Mouse (Mus musculus) R1 (cell line): ENCODE measurements around the gene Sbno2.

Experiments used
- DNase-seq: peaks from one replicate; pipeline ENCODE4 v3.0.0-alpha.2; 2018; ENCODE audit warnings: low read depth, low spot score

Sbno2 gene

DNA sequence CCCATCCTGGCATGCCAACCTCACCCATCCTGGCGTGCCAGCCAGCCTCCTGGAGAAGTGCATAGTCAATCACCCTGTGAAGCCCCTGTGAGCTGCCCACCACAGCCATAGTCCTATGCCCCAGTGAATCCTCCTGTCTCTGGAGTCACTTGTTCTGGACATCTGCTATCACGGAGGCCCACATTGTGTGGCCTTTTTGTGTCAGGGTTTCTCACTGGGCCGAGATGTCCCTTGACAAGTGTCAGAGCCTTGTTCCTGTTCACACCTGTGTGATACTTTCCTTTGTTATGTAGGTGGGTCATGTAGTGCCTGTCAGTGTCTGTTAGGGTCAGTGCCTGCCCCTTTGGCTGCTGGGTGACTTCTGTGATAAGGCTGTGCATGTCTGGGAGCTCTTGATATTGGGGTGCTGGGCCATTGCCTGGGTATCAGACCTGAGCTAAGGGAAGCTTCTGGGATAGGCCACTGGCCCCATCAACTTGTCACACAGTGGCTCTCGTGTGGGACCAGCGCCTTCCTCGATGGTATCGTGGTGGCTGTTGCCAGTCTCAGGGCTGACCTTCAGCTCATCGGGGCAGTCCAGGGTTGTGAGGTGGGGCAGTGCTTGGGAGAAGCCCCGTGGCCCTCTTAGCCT lies 18.7 kb upstream of the Sbno2 start:
- DNase-seq, result no peak

DNA sequence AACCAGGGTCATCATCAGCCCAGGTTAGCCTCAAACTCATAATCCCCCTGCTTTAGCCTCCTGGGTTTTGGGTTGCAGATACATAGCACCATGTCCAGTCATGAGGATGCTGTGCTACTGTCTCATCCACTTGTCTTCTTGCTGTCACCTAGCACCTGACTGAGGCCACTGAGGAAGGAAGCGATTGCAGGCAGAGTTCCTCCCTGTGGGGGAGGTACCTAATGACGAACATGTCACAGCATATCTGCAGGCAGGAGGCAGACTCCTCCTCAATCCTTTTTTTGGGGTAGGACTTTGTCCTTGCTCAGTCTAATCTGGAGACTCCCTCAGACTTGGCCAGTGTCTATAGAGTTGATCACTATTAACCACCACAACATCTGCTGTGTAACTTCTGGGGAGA lies 16.3 kb upstream of the Sbno2 start:
- DNase-seq, result no peak

DNA sequence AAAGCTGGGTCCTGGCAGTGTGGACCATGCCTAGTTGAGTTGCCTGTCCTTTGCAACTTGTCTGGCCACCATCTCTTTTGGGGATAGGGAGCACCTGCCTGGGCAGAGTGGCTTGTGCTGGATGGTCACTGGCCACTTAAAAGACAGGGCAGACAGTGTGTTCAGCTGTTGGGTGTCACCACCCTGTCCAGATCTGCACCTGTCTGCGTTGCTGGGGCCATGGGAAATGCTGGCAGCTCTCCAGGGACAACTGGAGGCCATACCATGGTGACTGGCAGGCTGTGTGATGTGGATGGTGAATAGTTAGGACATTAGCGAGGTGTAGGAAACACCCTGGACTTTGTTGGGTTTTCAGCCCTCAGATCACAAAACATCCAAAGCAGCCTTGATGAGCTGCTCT lies 14.8 kb upstream of the Sbno2 start:
- DNase-seq, result no peak

DNA sequence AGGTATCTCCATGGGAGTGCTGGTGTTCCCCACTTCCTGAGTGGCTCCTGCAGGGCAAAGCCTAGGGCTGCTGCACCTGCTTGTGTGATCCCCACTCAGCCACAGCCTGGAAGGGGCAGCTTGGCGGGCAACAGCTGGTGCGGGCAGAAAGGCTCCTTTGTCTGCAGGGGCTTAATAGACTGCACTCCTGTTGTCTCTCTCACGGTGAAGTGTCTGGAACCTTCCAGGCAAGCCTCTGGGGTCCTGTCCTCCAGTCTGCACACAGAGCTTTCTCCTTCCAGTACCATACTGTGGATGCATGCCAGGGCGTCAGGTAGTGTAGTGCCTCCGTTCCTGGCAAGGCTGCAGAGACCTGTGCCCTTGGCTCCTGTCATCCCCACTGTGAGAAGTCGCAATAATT lies 13.2 kb upstream of the Sbno2 start:
- no peak for DNase-seq

DNA sequence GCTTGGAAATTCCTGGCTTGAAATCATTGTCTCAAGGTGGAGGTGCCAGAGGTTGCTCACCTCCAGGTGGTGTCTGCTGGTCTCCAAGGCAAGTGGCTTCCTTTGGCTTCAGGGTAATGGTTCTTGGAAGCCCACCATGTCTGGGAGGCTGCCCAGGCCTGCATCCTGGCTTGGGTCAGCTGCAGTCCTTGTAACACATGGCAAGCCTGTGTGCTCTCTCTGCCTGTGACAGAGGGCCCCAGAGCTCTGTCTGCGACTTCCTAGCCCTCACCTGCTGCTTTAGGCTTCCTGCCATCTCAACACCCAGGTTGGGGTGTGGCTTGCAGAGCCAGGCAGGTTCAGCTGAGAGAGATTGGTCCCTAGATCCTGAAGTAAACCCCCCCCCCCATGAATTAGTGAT lies 12.4 kb upstream of the Sbno2 start:
- DNase-seq, result no peak

DNA sequence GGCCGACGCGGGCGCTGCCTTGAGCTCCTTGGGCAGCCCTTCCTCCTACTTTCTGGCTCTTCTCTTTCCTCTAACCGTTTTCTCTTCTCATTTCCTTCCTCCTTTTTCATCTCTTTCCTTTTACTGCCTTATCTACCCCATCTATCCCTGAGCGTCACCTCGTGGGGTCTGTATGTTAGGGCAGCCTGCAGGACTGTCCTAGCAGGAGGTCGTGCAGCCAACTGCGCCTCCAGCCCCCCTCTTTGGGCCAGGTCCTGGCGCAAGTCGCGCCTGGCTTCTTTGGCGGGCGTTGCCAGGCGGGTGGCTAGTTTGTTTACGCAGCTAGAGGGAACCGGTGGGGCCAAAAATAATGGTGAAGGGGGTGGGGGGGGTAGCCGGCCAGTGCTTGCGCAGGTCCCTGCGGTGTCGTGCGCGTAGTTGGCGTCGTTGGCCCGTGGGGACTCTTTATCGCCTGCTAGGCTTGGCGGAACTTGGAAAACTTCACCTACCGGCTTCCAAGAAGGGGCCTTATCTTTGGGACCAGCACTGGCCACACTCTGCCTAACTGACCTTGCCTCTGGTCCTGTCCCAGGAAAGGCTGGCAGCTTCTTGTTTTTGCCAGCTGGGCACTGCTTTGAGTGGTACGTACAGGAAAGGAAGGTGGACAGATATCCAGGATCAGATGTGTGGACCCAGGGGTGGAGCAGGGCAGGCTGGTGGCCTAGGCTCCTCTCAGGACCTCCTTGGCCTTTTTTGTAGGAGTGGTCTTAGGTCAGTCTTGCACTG lies 11.7 kb upstream of the Sbno2 start:
- no peak for DNase-seq

DNA sequence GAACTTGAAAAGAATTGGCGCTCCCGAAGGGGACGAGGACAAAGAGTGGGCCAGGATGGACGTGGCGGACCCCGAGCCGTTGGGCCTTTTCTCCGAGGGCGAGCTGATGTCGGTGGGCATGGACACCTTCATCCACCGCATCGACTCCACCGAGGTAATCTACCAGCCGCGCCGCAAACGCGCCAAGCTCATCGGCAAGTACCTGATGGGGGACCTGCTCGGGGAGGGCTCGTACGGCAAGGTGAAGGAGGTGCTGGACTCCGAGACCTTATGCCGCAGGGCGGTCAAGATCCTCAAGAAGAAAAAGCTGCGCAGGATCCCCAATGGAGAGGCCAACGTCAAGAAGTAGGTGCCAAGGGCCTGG lies 11.2 kb upstream of the Sbno2 start:
- DNase-seq, result no peak

DNA sequence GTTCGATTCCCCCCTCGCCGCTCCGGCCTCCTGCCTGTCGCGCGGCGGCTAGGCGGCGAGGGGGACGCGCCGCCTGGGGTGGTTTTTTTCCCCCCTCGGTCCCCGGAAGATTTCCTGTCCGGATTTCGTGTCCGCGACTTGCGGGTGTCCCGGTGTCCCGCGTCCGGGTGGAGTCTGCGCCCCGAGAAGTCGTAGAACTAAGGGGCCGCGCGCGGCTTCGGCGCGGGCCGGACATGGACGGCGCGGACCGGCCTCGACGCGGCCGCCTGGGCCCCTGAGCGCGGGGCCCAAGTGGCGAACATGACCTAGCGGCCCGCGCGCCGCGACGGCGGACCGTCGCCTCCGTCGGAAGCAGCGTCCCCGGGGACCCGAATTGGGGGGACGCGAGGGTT lies 10.6 kb upstream of the Sbno2 start:
- no peak for DNase-seq

DNA sequence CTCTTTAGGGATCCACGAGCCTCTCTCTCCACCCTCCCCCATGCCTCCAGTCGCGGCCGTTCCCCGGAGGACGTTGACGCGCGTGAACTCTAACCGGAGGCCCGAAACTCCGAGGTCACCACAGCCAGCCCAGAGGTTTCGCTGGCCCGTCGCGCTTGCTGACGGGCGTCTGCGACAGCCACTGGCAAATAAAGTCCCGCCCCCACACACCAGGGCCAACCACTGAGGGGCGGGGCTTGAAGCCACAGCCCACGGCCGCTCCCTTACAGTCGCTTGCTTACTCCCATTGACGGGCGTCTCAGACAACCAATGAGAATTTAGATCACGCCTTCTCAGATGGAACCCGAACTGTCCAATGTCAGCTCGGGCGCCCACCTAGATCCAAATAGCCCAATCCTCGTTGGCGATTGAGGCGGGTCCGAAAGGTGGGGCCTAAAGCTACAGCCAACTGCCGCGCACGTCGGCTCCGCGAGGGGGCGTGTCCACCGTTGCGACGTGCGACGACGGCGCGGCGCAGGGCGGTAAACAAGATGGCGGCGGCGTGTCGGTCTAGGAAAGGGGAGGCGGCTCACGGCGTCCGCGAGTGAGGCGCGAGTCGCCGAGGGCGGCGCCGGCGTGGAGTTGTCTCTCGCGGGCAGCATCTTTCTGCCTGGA lies 10.0 kb upstream of the Sbno2 start, which contains the start of gene Stk11:
Stk11 (plus strand) TSS at position 514 of the 654 bp plus-strand sequence.
- peak; percentile 100 for DNase-seq

DNA sequence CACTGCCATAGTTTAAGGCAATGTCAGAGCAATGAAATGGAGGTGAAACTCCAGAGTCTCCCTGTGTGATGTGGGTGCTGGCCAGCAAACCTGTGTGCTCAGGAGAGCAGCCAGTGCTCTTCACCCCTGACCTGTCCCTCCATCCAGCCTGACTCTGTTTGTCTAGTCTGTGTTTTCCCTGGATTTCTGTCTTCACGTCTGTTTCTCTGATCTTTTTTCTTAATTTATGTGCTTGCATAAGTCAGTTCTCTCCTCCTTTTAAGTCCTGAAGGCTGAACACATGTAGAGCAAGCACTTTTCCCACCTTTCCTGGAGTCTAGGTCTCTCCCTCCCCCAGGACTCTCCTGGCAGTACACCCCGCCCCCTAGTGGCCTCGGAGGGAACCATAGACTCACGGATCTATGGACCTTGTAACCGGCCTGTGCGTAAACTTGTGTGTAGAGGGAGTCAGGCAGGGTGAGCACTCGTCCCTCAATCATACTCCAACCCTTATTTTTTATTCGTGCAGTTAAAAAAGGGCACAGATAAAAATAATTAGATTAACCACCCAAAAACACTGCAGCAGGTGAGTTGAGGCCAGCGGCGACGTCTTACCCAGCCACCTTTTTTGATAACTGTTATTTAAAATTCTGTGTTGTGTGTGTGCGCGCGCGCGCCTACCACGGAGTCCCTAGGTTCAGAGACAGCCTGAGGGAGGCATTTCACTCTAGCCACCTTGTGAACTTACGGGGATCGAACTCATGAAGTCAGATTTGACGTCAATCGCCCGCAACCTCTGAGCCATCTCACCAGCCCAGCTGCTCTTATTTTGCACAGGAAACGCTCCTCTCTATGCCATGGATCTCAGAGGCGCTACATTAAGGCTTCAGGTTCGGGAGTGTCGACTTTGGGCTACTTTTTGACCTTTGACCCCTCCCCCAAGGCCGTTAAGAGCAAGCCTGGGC lies 9.2 kb upstream of the Sbno2 start:
- peak; percentile 95 for DNase-seq

DNA sequence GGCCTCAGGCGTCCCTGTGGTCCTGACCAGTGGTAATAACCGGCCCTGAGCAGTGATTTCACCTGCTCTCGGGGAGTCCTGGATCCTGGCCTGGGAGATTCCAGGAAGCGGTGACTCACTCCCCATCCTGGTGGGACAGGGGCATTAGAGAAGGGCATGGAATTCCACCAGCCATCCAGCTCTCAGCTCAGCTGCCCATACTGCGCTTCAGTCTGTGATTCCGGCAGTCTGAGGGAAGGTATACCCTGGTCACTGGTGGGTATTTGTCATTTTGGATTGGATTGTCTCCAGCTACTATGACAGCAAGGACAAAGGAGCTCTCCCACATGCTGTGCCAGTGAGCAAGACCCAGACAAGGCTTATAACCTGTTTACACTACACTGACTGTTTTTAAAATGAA lies 2.3 kb upstream of the Sbno2 start:
- no peak for DNase-seq

DNA sequence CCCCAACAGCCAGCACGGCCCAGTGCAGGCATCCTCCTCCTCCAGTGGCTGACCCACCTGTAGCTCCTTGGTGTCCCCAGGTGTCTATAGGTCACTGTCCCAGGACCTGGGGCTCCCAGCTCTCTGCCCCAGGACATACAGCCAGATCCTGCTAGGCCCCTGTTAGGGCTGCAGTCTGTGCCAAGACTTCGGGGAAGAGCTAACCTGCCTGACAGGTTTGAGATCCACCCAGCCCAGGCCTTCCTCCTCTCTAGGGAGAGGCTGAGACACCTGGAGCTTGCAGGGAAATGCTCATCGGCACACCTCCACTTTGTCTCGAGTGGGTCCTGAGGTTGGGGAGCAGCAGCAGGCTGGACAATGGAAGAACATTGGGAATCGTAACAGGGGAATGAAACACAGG lies 555 bp upstream of the Sbno2 start:
- no peak for DNase-seq

DNA sequence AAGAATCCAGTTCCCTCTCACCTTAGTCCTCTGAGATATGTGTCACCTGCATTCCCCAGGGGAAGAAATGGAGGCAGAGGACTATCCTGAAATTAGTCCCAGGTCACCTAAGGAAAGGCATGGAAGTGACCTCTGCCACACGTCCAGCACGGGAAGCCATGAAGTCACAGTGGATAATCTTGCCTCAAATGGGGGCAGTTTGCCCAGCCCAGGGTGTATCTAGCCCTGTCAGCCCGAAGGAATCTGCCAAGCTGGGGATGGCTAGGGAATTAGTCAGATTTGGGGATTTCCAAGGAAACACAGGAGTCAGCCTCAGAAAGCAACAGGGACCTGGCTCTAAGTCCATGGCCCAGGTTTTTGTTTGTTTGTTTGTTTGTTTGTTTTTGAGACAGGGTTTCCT lies 1.2 kb downstream of the Sbno2 start:
- DNase-seq, result no peak

DNA sequence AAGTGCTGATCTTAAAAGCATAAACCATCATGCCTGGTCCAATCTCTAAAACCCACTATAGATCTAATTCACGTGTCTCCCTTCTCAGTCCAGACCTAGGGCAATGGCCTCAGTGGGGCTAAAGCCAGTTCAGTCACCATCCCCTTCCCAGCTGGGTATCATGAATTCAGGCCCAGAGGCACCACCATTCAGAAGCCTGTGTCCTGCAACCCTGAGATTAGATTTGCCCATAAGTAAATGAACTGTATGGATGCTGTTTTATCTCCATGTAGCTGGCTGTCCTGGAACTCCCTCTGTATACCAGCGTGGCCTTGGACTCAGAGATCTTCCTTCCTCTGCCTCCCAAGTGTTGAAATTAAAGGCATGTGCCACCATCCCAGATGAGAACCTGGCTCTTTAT lies 2.3 kb downstream of the Sbno2 start:
- DNase-seq, result no peak

DNA sequence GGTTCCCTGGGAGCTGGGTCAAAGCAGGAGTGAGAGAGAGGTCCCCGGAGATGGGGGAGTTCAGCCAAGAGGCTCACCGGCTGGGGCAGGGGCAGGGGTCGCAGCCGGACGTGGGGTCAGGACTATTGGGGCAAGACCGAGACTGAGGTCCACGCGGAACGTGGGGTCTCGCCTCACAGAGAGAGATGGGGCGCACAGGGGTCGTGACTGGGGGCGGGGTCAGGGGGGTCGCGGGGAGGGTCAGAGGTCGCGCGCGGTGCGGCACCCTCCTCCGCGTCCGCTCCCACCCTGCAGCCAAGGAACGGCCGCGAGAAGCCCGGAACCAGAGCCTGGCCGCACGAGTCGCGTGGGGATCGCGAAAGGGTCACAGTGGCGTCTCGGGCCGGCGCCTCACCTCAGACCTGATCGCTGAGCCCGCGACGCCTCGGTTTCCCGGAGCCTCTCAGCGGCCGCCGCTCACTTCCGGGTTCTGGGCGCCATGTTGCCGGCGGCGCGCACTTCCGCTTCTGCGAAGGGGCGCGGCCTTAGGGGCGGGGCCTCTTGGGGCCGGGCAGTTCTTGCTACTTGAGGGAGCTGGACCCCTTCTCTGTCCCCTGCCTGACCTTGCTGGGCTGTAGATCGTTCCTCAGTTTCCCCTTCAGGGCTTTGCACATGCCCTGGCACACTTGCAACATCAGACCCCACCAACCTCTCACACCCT lies 3.0 kb downstream of the Sbno2 start:
- DNase-seq, result peak; percentile 81

DNA sequence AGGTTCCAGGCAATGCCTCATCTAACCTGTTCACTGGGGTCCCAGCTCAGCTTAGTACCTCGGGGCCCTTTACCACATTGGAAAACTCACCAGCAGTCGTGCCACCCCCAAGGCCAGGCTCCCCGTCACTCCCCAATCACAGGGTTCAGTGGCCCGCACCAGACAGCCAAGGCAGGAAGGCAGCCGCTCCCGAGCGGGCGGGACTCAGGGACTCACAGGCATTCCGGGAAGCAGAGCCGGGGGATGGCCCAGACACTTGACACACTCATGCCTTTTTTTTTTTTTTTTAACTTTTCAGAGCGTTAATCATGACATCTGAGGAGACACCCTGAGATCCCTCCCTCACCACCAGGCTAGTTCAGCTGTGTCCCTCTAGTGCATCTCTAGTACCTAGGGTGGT lies 4.4 kb downstream of the Sbno2 start:
- no peak for DNase-seq

DNA sequence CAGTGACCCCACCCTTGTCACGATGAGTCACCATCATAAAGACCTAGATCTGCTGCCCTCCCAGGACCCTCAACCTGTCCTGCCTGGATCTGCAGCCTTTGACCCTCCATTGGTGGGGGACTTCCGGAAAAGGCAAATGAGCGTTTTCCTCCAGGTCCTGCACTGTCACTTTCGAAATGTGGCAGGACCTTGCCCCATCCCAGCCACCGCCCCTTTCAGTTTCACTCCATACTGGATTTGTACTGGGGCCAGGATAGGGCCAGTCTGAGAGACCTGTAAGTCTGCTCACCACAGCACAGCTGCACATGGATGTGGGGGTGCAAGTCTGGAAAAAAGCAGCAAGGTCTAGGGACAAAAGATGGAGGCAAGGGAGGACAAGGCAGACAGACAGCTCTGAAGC lies 6.7 kb downstream of the Sbno2 start:
- DNase-seq, result no peak

DNA sequence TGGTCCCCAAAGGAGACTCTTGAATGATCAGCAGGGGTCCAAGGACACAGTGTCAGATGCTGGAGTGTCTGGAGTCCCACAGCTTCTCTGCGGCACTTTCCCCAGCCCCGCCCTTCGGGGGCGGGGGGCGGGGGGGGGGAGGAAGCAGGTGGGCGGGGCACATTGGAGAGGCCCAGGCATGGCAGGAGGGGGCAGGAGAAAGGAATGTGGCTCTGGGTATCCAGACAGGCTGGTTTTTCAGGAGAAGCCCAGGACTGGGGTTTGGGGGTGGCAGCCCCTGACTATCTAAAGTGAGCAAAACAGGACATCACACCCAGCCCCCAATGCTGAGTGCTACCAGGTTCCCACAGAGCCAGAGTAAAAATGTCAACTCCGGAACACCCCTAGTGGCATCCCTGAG lies 8.1 kb downstream of the Sbno2 start:
- DNase-seq, result peak; percentile 50

DNA sequence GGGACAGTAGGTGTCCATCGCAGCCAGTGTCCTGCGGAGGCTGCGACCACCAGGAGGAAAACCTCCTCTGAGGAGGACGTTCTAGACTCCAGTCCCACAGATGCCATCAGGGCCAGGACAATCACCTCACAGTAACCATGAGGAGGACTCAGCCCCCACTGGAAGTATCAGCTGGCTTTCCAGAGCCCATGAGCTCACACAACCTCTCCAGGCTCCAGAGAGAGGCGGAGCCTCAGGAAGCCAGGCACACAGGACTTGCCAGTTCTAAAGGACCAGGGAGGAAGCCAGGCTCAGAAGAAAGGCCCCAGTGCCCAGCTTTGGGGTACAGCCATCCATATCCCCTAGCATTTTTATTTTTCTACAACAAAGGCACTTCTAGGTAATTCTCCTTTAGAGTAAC lies 9.8 kb downstream of the Sbno2 start:
- no peak for DNase-seq

DNA sequence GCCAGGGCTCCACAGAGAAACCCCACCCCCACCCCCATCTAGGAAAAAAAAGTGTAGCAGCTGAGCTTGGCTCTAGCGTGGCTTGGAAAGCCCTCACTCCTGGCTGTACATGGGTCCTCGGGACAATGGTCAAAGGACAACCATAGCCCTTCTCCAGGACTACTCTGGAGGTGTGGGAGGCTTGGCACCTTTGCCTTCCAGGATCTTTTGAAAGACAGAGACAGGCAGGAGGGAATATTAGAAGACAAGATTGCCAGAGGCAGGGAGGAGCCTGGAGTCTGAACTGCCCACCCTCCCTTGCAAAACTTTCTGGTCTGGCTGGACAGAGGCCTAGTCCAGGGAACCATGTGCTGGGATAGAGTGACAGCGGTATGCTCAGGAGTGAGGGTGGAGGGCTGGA lies 10.7 kb downstream of the Sbno2 start:
- no peak for DNase-seq

DNA sequence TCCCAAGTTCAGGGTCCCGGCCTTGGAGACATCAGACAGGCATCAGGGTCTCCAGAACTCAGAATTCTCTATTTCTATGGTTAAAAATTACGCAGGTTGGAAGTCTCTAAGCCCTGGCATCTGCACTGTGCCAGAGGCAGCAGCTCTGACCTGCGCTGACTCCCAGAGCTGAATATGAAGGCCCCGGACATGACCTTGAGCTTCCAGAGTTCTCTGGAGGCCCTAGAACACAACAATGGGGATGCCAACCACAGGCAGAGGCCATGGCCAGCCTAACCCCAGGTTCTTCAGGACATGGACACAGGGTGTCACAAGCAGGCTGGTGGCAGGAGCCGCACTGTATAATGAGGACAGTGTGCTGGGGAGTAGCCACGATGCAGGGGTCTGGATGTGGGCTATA lies 11.3 kb downstream of the Sbno2 start:
- DNase-seq, result no peak
